Mouse (Mus musculus) B cell, adult 2 months (primary cell): ENCODE measurements around the gene Car11.
A peak's percentile ranks its signal among the peaks of the same experiment; 100 is the strongest.

Experiments used
- DNase-seq, 2 experiments: peaks; one replicate each; pipeline ENCODE4 v3.0.0; 2022

Gene Car11

DNA sequence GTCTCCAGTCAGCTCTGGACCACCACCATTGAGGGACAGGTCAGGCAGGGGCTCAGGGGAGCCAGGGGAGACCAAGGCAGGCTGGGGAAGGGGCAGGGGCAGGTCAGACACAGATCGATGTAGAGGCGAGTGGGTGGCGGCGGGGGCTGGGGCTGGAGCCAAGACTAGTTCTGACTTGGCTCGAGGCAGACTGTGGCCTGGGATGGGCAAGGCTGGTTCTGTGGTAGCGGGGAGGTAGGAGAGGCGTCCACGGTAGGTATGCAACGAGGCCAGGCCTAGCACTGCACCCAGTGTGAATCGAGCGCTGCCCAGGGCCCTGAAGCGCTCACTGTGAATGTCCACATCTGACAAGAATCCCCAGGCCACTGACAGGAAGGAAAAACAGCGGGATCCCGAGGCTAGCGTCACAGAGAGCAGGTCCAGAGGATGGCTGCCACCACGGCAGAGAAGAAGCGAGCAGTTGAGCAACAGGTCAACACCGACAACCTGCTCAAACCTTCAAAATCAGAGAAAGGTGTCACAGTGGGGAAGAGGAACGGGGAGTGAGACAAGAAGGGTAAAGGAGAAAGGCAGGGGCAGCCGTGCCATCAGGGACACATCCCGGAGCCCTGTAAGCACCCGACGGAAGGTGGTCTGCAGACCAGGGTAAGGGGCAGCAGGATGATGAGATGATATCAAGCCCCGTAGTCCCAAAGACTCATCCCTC is 11.8 kb downstream of the Car11 start:
- DNase-seq: no peak

DNA sequence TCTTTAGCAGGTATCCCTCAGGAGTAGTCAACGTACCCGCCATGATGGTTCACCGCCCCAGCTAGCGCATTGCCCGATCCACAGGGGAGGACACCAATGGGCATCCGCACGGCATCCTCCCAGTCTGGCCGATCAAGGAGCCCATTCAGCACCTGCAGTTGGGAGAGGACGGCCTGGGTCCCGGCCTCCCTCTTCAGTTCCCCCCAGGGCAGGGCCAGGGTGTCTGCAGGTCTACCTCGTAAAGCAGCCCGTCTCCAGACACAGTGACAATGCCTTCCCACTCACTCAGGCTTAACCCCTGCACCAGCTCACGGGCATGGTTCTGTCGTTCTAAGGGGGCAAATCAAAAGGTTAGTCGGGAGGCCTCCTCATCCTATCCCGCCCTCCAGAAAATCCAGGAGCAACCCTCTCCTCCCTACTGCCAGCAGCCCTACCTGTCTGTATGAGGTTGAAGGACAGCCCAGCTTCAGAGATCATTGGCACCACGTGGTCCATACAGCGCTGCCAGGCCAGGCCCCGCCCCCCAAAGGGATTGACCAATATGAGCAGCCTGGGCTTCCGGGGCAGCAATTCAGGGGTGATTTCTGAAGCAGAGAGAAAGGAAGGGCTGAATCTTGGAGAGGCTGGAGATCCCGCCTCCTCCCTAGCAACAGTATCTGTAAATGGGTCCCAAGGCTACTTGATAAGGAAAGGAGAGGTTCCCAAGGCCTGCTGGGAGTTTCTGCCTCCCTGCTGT is 12.5 kb downstream of the Car11 start:
- DNase-seq: no peak

DNA sequence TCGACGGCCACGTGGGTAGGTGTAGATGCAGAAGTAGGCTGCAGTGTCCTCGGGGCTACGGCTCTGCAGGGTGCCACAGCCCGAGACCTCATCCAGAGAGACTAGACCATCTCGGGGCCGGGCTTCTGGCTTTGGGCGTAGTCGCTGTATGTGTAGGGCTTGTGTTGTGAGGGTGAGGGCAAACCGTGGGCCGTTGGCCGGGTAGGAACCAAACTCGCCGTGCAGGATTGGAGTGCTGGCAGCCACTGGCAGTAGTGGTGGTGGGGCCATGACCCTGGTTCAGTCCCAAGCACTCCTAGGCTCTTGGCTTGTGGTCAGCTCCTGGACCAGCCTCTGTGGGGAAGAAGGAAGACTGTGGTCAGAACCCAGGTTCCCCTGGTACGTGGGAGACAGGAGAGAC is 13.8 kb downstream of the Car11 start:
- no peak for DNase-seq

DNA sequence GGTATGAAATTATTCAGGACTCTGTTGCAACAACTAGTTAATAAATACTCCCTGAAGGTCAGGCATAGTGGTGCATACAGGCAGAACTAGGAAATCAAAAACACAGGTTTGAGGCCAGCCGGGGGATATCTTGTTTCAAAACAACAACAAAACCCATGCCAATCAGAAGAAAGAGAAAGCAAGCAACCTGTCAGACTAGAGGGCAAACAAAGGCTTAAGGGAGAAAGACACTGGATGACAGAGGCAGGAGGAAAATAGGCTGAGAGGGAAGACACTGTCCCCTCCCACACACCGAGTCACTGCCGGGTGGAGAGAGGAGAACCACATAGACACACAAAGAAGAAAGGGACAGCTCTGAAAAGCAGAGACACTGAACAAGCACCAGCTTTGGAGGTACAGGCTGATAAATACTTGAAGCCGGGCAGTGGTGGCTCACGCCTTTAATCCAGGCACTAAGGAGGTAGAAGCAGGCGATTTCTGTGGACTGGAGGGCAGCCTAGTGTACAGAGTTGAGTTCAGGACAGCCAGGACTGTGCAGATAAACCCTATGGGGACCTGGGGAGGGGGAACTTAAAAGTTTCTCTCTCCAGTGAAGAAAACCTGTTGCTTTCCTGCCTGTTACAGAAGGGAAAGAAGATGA is 14.4 kb downstream of the Car11 start:
- DNase-seq: no peak

DNA sequence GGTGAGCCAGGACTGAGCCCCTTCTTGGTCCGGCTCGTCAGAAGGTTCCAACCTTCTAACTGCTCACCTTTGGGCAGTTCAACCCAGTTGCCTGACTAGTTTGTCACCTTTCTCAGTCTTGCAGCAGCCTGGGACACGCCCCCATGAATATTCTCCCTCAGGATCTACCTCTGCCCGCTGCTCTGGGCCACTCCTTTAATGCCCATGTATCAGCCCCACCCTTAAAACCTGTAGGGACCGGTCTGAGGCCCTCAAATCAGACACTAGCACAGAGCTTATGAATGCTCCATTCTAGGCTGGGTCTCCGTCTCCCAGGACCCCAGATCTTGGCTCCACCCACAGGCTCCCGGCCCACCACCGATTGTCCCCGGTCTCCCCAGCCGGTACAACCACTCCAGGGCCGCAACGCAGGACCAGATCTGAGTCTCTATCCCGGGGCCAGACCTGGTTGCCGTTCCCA is 15.0 kb downstream of the Car11 start:
- no peak for DNase-seq

DNA sequence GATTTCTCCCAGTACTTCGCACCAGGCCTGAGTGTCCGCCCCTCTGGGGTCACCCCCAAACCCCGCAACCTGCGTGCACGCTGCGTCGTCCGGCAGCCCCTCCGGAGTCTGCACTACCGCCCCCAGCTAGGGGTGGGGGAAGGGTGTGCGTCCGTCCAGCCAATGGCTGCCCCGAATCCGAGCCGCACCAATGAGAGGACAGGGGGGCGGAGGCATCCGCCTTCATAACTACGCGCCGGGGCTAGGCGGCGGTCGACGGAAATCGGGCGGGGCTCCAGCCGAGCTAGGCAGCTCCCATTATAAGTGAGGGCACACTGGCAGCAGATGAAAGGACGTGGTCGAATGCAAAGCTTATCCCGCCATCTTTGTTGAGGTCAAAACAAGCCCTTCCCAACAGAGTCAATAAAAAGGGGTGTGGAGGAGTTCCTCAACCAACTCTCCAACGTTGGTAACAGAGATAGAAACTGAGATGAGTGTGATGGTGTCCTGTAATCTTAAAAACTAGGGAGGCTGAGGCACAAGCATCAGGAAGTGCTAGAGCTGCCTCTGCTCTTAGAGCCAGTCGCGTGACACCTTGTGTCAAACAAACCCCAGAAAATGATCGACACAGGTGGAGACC is 15.6 kb downstream of the Car11 start, which contains the start of gene Rpl18:
TSS of gene Rpl18 (plus strand) at position 368 of the 619 bp plus-strand sequence.
- peak; percentile 95 to 96 for DNase-seq

DNA sequence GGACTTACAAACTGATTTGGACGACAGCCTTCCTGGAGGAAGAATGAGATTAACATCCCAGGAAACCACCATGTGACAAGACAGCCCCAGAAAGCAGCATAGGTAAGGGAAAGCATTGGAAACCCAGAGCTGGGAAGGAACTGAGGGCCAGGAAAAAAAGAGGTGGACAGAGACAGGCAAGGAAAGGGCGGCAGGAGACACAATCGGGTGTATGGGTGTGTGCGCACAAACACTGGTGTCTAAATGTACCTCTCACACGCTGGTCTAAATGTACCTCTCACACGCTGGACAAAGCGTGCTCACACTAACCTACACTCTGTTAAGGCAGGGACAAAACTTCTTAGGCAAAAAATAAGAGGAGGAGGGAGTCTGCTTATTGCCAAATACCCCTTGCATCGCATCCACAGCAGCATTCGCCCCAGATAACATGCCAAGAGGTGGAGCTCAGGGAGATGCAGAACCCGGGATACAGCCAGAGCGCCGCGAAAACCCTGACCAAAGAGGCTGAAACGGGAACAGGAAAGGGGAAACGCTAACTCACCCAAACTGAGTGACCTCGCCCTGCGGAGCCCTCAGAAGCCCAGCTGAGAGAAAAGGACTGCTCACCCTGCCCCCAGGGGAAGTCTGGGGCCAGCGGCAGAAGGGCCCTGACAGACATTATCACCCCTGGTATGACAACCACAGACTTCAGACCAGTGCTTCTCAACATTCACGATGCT is 16.3 kb downstream of the Car11 start:
- no peak for DNase-seq

DNA sequence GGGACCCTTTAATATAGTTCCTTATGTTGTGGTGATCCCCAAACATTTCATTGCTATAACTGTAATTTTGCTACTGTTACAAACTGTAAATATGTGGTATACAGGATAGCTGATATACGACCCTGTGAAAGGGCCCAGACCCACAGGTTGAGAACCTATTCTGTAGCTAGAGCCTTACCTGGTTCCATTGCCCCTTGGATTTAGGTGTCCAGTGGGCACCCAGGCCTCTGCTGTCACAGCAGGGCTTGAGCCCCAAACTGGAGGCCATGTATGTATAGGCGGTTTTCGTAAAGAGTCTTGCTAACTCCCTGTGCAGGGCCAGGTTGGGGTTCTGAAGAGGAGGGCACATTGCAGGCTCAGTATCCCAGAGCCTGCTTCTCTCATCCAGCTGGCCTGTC is 16.8 kb downstream of the Car11 start:
- DNase-seq: no peak

DNA sequence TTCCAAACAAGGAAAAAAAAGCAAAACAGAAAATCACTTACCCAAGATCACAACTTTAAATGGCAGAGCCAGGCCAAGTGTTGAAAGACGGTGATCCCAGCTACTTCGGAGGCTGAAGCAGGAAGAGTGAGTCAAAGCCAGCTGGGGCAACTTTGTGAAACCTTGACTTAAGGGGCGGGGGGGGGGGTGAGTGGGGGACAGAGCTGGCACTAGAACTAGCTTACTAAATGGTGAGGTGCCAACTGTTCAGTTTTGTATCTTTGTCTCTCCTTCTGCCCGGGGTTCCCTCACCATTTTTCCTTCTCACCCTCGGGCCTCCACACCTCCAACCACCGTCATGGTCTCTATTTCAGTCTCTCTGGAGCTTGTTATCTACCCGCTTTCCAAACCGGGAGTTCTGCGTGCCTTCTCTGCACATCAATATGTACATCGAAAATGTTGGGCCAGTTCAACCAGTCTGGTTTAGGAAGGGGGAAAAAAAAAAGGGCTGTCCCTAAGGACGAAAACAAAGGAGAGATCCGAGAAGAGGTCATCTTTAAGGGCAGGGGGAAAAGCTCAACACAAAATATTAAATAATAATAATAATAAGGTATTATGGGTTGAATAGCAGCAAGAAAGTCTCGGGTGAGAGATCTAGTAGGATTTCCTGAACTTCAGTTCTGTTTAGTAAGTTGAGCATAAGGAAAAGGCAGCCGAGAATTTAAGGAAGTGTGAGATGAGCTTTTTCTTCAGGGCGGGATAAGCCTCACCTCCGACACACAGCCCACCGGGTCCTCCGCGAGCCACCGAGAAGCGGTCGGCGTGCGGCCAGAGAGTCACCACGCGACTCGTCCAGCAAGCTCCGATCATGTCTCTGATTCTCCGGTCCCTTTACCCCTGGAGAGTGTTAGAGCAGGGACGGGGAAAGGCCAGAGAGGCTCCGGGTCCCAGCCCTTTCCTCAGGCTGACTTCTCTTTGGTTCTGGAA is 17.6 kb downstream of the Car11 start:
- no peak for DNase-seq

DNA sequence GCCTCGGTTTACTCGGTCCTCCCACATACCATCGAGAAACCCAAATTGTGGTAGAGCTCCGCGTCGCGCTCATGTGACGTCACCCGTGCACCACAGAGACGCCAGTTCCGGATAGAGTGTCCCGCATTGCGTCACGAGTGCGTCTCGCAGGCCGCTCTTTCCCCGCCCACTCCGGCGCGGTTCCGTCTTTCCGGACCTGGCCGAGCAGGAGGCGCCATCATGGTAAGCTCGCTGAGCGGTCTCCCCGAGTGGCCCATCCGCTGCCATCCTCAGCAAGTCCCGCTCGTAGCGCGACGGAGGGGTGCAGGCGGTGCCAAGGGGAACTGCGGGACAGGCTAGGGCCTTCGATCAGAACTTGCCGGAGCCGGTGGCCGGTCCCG is 18.3 kb downstream of the Car11 start, which contains the start of gene Sphk2:
TSS of gene Sphk2 (minus strand) at position 85 of the 380 bp plus-strand sequence.
- DNase-seq: peak; percentile 99

DNA sequence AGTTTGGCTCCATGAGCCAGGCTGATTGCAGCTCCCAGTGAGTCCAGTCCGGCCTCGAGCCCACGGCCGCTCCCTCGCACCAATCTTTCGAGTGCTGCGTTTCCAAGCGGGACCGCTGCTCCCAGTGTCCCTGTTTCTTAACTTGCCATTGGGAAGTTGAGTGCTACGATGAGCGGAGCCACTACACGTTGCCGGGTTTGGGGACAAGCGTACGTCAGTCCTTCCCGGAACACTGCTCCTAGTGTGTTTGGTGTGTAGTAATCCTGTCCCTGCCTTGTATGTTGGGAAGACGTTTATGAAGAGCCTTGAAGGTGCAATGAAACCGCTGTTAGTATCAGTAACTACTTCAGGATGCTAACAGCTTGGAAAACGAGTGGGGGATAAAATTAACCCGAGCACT is 18.7 kb downstream of the Car11 start:
- DNase-seq: no peak

DNA sequence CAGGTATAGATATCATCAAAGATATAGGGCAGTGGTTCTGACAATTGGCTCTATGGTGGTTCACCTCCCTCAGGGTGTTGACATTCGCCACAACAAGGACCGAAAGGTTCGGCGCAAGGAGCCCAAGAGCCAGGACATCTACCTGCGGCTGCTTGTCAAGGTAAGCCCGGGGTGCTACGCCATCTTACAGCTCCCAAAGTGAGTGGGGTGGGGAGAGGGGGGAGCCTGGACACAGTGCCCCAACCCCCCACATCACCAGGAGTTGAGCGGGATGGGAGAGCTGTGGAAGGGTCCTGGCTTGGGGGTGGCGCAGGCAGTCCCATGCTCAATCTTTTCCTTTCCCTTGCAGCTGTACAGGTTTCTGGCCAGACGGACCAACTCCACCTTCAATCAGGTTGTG is 19.5 kb downstream of the Car11 start:
- no peak for DNase-seq

DNA sequence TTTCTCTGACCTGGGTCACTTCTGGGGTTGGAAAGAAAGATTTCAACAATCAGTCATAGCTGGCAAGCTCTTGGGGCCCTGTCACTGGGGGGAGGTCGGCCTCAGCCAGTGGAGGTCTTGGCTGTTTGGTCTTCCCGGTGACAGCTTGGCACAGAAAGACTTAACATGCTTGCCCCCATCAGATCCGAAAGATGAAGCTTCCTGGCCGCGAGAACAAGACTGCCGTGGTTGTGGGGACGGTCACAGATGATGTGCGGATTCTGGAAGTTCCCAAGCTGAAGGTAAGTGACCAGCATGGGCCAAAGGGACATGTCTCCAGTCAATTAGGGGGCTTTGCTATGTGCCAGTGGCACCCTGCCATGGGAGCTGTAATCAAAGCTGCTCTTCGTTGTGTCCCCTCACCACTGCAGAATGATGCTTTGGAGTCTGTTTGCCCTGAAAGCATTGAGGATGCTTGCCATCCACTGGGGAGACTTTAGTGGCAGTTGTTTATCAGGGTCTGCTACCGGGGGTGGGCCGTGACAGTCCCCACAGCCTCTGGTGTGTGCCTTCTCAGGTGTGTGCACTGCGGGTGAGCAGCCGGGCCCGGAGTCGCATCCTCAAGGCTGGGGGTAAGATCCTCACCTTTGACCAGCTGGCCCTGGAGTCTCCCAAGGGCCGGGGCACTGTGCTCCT is 20.2 kb downstream of the Car11 start:
- DNase-seq: no peak

DNA sequence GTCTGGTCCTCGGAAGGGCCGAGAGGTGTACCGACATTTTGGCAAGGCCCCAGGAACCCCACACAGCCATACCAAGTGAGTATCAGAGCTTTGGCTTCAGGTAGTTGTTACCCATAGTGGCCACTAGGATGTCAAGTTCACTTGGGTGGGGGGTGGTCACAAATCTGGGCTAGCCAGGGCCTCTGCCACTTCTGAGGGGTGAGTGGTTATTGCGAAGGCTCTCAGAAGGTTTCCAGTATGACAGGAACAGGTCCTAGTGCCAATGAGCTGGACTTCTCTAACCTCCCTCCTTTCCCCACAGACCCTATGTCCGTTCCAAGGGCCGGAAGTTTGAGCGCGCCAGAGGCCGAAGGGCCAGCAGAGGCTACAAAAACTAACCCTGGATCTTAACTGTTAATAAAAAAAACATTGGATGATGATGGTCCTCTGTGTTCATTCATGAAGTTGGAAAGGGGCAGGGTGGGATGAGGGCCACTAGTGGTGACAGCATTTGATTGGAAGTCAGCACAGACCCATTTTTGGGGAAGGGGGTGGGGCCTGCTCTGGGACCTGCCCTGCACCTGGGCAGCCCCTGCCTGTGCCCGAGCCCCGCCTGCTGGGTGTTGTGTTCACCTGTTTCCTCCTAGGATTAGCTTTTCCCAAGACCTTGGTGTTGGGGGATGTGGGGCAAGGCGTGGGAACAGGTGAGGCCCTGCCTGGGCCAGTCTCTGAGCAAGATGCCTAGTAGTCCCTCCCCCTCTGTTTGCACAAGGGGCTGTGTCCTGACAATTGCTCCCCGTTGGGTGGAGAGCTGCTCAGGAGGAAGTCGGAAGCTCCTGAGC is 21.0 kb downstream of the Car11 start, which contains the start of gene Fam83e:
TSS of gene Fam83e (plus strand) at position 800 of the 821 bp plus-strand sequence.
- no peak for DNase-seq

DNA sequence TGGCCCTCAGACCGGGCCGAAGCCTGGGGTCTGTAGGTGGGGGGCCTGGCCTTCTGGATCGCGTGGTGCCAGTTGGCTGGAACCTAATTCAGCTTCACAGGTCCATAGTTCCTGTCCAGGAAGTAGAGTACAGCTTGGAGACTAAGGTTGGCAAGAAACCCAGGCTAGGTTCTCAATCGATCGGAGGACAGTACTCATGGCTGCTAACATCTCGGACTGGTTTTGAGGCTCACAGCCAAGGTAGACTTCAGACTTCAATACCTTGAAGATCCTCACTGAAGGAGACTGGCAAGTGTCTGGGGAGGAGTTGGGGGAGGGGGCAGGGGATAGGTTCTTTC is 21.6 kb downstream of the Car11 start:
- DNase-seq: no peak

DNA sequence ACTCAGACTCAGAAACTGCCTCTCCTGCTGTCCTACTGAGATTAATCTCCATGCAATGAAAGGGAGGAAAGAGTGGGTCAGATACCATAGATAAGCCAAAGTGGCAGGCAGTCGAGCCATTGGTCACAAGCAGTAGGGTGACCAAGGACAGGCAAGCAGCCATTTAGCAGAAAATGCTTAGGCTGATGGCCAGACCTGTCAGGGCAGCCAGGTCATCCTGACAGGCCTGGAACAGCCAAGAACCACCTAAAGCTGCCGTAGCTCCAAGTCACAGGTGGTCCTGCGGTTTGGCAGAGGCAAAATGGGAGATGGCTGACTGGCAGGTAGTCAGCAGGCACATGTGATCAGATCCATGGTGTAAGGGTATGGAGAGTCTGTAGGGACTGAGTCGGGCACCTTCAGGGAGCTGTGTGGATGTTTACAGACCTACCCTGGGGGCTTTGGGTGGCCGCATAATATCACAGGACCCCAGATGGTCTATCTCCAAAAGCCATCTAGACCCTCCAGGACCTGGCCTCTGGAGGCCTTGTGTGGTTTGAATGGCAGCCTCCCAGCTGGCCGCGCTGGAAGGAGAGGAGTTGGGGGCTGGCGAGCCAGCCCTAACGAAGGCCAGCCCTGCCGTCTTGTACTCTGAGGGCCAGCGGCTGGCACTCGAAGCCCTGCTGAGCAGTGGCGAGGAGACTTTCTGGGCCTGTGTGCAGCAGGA is 22.2 kb downstream of the Car11 start:
- no peak for DNase-seq

DNA sequence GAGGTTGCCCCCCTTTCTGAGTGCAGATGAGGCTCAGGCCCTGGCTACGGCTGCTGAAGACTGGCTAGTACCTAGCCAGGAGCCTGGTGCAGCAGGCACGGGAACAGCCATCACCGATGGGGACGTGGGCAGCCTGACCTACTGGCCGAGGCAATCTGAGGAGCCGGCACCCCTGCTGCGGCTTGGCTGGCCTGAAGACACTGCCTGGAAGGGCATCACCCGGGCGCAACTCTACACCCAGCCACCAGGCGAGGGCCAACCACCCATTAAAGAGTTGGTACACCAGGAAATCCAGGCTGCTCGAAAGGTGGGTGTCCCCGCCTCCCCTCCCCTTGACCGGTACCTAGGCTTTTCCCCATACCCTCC is 22.7 kb downstream of the Car11 start:
- DNase-seq: no peak

DNA sequence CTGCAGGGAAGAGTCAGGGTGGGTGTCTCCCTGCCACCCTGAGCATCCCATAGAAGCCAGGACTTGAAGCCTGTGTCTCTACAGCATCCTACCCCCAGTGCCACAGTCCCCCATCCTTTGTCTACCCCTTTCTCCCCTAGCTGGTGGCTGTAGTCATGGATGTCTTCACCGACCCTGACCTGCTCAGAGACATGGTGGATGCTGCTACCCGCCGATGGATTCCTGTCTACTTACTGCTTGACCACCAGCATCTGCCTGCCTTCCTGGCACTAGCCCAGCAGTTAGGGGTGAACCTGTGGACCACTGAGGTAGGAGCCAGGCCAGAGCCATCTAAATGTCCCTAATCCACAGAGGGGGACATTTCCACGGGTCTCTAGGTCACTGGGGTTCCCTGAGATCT is 23.7 kb downstream of the Car11 start:
- no peak for DNase-seq

DNA sequence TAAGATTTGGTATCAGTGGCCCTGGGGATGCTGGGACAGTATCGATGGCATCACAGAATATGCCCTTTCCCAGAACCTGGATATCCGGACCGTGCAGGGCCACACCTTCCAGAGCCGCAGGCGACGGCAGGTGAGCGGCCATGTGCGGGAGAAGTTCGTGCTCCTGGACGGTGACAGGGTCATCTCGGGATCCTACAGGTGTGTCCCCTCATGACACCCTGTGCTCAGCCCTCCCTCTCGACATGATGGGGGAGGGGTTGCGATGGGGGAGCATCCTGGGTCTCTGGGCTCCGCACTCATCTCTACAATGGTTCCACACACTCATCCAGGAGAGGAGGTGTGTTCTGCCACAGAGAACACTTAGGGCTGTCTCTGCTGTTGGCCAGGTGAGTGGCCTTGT is 24.1 kb downstream of the Car11 start:
- no peak for DNase-seq
